ENCODE assay signal across 29 mouse cellular contexts in genomic region chr6:133849359-133849758, GRCm38 (mm10). TPM values are rescaled to one million over a fixed set of nuclear protein-coding genes. Genes with fewer than 3 reads are reported as not detected.
"Had no signal": no experiment of that assay in that cellular context is flagged by ENCODE, and none has a peak within 500 bp of the region (broad histone marks: within the 10 kb centered on the region; RNA-seq: fewer than 3 reads in every experiment).

No protein-coding gene starts in this region.

- ATAC-seq: hindbrain, embryonic 16.5 days; inflammation-experienced regulatory T-cells, adult 6 months; intestine, embryonic 15.5 days; intestine, postnatal 0 days; liver, postnatal 0 days had no signal

- H3K27me3 ChIP-seq: heart, embryonic 12.5 days; hindbrain, embryonic 12.5 days; intestine, embryonic 15.5 days; limb, embryonic 12.5 days; liver, embryonic 13.5 days; liver, embryonic 15.5 days had no signal

- DNase-seq: gastrocnemius, adult 2 months; gastrocnemius, postnatal 10 days; gastrocnemius, postnatal 25 days; heart, adult 18-20 months; heart, postnatal 10 days; heart, postnatal 4 days; liver; liver, embryonic 13.5 days; liver, postnatal 0 days had no signal

- H3K4me3 ChIP-seq: gastrocnemius, adult 2 months; heart, embryonic 10.5 days; heart, embryonic 12.5 days; hindbrain, embryonic 10.5 days; hindbrain, embryonic 12.5 days; intestine, embryonic 15.5 days; layer of hippocampus, adult 2 months; left cerebral cortex, adult 2 months; limb, embryonic 10.5 days; limb, embryonic 12.5 days; liver, embryonic 13.5 days; liver, embryonic 15.5 days had no signal

- H3K27ac ChIP-seq: gastrocnemius, adult 2 months; heart, embryonic 10.5 days; hindbrain, embryonic 10.5 days; hindbrain, embryonic 12.5 days; hindbrain, embryonic 14.5 days; intestine, embryonic 15.5 days; kidney, postnatal 0 days; layer of hippocampus, adult 2 months; left cerebral cortex, adult 2 months; limb, embryonic 10.5 days; limb, embryonic 12.5 days; liver, embryonic 13.5 days; liver, embryonic 15.5 days had no signal

- H3K9me3 ChIP-seq: heart, embryonic 10.5 days; heart, embryonic 12.5 days; hindbrain, embryonic 10.5 days; hindbrain, embryonic 12.5 days; intestine, embryonic 15.5 days; limb, embryonic 10.5 days; limb, embryonic 12.5 days; liver, embryonic 13.5 days; liver, embryonic 15.5 days had no signal

- H3K4me1 ChIP-seq: heart, embryonic 10.5 days; heart, embryonic 12.5 days; hindbrain, embryonic 10.5 days; hindbrain, embryonic 12.5 days; intestine, embryonic 15.5 days; limb, embryonic 10.5 days; limb, embryonic 12.5 days; liver, embryonic 13.5 days; liver, embryonic 15.5 days had no signal

- H3K9ac ChIP-seq: heart, embryonic 12.5 days; hindbrain, embryonic 12.5 days; hindbrain, embryonic 14.5 days; intestine, embryonic 15.5 days; limb, embryonic 12.5 days; liver, embryonic 13.5 days; liver, embryonic 15.5 days; liver, postnatal 0 days had no signal

- H3K36me3 ChIP-seq: heart, embryonic 10.5 days; heart, embryonic 12.5 days; hindbrain, embryonic 10.5 days; hindbrain, embryonic 12.5 days; intestine, embryonic 15.5 days; limb, embryonic 10.5 days; limb, embryonic 12.5 days; liver, embryonic 13.5 days; liver, embryonic 15.5 days had no signal

- H3K4me2 ChIP-seq: heart, embryonic 12.5 days; hindbrain, embryonic 12.5 days; hindbrain, embryonic 14.5 days; intestine, embryonic 15.5 days; limb, embryonic 12.5 days; liver, embryonic 11.5 days; liver, embryonic 13.5 days; liver, embryonic 15.5 days had no signal

RNA-seq across cellular contexts. Expression of gene Kap, which starts 4.2 kb away (rescaled TPM):
- polyA plus RNA-seq: frontal cortex, adult 2 months; heart, embryonic 10.5 days; heart, embryonic 12.5 days; heart, embryonic 14.5 days; heart, embryonic 16.5 days; hindbrain, embryonic 10.5 days; hindbrain, embryonic 12.5 days; hindbrain, embryonic 14.5 days; hindbrain, embryonic 16.5 days; inflammation-experienced regulatory T-cells, adult 6 months; intestine, embryonic 15.5 days; intestine, postnatal 0 days; limb, embryonic 10.5 days; limb, embryonic 12.5 days; limb, embryonic 14.5 days; liver, embryonic 11.5 days; liver, embryonic 13.5 days; liver, embryonic 15.5 days; liver, postnatal 0 days had no signal
